Mouse (Mus musculus): Measurements from ENCODE around the gene Rhoq. TPM values are rescaled to one million over a fixed set of nuclear protein-coding genes. Genes with fewer than 3 reads are reported as not detected.

Gene Rhoq
- polyA plus RNA-seq, 1 experiment from 2014 or later: 13.1 TPM

DNA sequence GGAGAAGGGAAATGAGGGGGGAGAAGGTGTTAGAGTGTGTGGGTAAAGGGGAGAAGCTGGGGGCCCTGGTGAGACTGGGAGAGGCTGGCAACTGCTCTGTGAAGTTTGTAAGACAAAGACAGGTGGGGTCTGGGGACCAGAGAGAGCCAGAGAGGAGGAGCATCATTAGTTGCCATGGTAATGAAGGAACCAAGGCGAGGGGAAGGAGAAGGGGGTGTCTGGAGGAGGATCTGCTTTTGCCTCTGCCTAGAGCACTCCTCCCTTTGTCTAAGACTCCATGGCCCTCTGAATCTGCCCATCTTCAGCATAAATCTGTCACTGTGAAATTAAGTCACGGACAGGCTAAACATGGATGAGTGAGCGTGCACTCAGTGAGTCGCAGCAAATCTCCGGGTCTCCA is 30.0 kb upstream of the Rhoq start:
- Histone ChIP-seq H3K36me3 (ENCODE audit: control insufficient read depth, insufficient read depth, low read length) (no peaks in the 10 kb centered on the region), H3K27me3 (ENCODE audit: control insufficient read depth, insufficient read depth, low read length) (no peaks in the 10 kb centered on the region), H3K4me1 (replicated peaks; ENCODE audit: control insufficient read depth, insufficient read depth, low read length) (no peaks in the 10 kb centered on the region), H3K4me3 (ENCODE audit: low read depth, low read length) (no peak overlapping the region), H3K9ac (ENCODE audit: low read depth, low read length) (no peak overlapping the region), H3K9me3 (ENCODE audit: control insufficient read depth, low read length) (no peaks in the 10 kb centered on the region), H3K27ac (ENCODE audit: low read depth, low read length) (no peak overlapping the region), H3K4me2 (replicated peaks; ENCODE audit: low read depth, low read length) (no peak overlapping the region)
- DNase-seq (ENCODE audit: low spot score) (peak; percentile 12), ATAC-seq (ENCODE audit: low FRiP score) (no peak)
- WGBS: 37% methylated on average over 5 of the region's 5 CpGs

DNA sequence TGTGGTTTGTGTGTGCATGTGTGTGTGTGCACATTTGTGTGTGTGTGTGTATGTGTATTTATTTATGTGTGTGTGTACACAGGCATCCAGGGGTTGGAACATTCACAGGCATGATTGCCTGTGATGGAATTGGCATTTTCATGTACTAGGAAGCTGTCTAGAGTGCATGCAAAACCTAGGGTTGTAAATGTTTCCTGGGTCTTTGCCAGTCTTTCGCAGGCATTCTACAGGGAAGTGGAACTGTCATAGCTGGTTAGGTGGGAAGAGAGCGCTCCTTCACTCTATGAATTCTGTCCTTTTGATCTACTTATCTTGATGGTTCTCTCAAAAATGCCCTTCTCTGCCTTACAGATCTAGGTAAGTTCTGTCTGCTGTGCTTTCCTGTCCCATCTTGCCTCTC is 25.8 kb upstream of the Rhoq start:
- Histone ChIP-seq H3K4me3 (ENCODE audit: low read depth, low read length) (no peak overlapping the region), H3K9ac (ENCODE audit: low read depth, low read length) (no peak overlapping the region), H3K9me3 (ENCODE audit: control insufficient read depth, low read length) (no peaks in the 10 kb centered on the region), H3K4me1 (replicated peaks; ENCODE audit: control insufficient read depth, insufficient read depth, low read length) (no peaks in the 10 kb centered on the region), H3K27me3 (ENCODE audit: control insufficient read depth, insufficient read depth, low read length) (no peaks in the 10 kb centered on the region), H3K36me3 (ENCODE audit: control insufficient read depth, insufficient read depth, low read length) (no peaks in the 10 kb centered on the region), H3K4me2 (replicated peaks; ENCODE audit: low read depth, low read length) (no peak overlapping the region), H3K27ac (ENCODE audit: low read depth, low read length) (no peak overlapping the region)
- WGBS: 88% methylated on average over 2 of the region's 2 CpGs
- no peak for DNase-seq (ENCODE audit: low spot score)
- ATAC-seq (ENCODE audit: low FRiP score): no peak

DNA sequence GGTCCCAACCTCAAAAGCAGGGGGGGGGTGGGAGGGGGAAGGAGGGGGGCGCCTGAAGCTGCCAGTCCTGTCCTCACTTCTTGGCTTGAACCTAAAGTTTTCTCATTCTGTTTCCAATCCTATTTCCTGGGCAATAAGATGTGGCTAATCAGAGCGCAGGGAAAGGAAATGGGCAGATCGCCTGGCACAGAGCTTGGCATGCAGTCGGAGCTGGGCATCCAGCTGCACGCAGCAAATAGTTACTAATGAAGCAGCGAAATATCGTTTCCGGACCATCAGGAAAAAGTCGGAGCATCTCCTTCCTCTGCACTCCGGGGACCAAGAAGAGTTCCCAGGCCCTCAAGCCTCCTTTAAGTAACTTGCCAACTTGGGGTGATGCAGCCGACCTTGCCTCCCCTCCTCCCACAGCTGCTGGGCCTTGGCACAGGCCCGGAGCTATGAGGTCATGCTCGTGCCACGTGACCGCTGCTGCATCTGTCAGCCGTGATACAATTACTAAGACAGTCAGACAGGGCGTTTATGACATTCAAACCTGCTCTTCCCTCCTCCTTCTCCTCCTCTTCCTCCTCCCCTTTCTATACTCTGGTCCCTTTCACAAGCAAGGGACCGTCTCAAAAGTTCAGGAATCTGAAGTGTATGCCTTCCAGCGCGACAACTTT is 25.3 kb upstream of the Rhoq start:
- peak; percentile 89 for ATAC-seq (ENCODE audit: low FRiP score)
- H3K4me1 ChIP-seq (replicated peaks; ENCODE audit: control insufficient read depth, insufficient read depth, low read length): no peaks in the 10 kb centered on the region
- no peaks in the 10 kb centered on the region for H3K27me3 ChIP-seq (ENCODE audit: control insufficient read depth, insufficient read depth, low read length)
- H3K9me3 ChIP-seq (ENCODE audit: control insufficient read depth, low read length): no peaks in the 10 kb centered on the region
- DNase-seq (ENCODE audit: low spot score): peak; percentile 80
- 5% methylated on average over 20 of the region's 20 CpGs for WGBS
- peak overlapping the region; percentile 25 for H3K4me2 ChIP-seq (replicated peaks; ENCODE audit: low read depth, low read length)
- no peak overlapping the region for H3K9ac ChIP-seq (ENCODE audit: low read depth, low read length)
- H3K36me3 ChIP-seq (ENCODE audit: control insufficient read depth, insufficient read depth, low read length): no peaks in the 10 kb centered on the region
- H3K27ac ChIP-seq (ENCODE audit: low read depth, low read length): no peak overlapping the region
- peak overlapping the region; percentile 24 for H3K4me3 ChIP-seq (ENCODE audit: low read depth, low read length)

DNA sequence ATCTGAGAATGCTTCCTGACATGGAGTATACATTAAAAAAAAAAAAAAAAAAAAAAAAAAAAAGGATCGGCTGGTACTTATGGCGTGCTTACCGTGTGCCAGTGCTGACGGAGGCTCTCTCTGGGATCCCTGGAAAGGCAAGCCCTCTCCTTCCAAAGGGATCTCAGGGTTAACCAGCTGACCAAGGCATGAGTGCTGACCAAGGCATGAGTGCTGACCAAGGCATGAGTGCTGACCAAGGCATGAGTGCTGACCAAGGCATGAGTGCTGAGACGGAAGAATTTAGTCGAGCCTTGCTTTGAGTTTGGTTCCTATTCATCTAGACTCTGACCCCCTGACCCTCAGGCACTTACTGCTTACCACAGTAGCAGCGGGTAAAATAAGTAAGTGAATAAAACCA is 24.2 kb upstream of the Rhoq start:
- ATAC-seq (ENCODE audit: low FRiP score) (no peak), DNase-seq (ENCODE audit: low spot score) (no peak)
- H3K27ac ChIP-seq (ENCODE audit: low read depth, low read length): no peak overlapping the region
- H3K4me1 ChIP-seq (replicated peaks; ENCODE audit: control insufficient read depth, insufficient read depth, low read length): no peaks in the 10 kb centered on the region
- H3K9me3 ChIP-seq (ENCODE audit: control insufficient read depth, low read length): no peaks in the 10 kb centered on the region
- no peak overlapping the region for H3K4me2 ChIP-seq (replicated peaks; ENCODE audit: low read depth, low read length)
- no peaks in the 10 kb centered on the region for H3K36me3 ChIP-seq (ENCODE audit: control insufficient read depth, insufficient read depth, low read length)
- WGBS: 52% methylated on average over 7 of the region's 7 CpGs
- no peak overlapping the region for H3K4me3 ChIP-seq (ENCODE audit: low read depth, low read length)
- H3K27me3 ChIP-seq (ENCODE audit: control insufficient read depth, insufficient read depth, low read length): no peaks in the 10 kb centered on the region
- H3K9ac ChIP-seq (ENCODE audit: low read depth, low read length): no peak overlapping the region

DNA sequence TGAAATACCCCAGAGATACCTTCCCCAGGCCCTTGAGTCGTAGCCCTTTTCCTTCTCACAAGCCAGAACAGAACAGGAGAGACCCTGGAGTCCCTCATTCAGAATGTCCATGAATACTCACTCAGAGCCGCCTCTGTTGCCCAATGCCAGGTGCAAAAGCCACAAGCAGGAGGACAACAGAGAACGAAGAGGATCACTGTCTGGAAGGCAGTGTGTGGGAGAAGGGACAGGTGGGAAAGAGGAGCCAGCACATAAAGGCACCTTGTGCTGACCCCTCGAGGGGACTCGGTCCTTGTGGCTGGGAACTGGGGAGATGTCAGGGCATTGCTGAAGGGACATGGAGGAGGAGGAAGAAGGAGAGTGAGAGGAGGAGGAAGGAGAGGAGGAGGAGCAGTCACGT is 20.8 kb upstream of the Rhoq start:
- no peak overlapping the region for H3K9ac ChIP-seq (ENCODE audit: low read depth, low read length)
- H3K27me3 ChIP-seq (ENCODE audit: control insufficient read depth, insufficient read depth, low read length): no peaks in the 10 kb centered on the region
- H3K4me2 ChIP-seq (replicated peaks; ENCODE audit: low read depth, low read length): no peak overlapping the region
- DNase-seq (ENCODE audit: low spot score) (no peak), ATAC-seq (ENCODE audit: low FRiP score) (no peak)
- H3K36me3 ChIP-seq (ENCODE audit: control insufficient read depth, insufficient read depth, low read length): no peaks in the 10 kb centered on the region
- 66% methylated on average over 6 of the region's 6 CpGs for WGBS
- no peak overlapping the region for H3K27ac ChIP-seq (ENCODE audit: low read depth, low read length)
- H3K4me3 ChIP-seq (ENCODE audit: low read depth, low read length): no peak overlapping the region
- H3K9me3 ChIP-seq (ENCODE audit: control insufficient read depth, low read length): no peaks in the 10 kb centered on the region
- H3K4me1 ChIP-seq (replicated peaks; ENCODE audit: control insufficient read depth, insufficient read depth, low read length): no peaks in the 10 kb centered on the region

DNA sequence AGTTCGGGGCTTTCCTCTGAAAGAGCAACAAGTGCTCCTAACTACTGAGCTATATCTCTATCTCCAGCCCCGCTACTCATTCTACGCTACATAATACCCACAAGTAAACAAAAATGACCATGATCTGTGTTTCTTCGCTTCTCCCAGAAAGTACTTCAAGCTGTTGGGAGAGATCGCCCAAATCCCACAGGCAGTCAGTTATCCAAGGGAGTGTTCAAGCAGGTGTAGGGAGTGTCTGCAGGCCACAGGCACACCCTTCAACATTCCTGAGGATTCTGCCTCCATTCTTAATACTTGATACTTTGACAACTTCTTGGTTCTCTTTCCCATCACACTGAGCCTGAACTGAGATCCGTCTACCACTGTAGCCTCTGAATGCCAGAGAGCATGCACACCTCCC is 19.7 kb upstream of the Rhoq start:
- no peak for ATAC-seq (ENCODE audit: low FRiP score)
- Histone ChIP-seq H3K27me3 (ENCODE audit: control insufficient read depth, insufficient read depth, low read length) (no peaks in the 10 kb centered on the region), H3K27ac (ENCODE audit: low read depth, low read length) (no peak overlapping the region), H3K9ac (ENCODE audit: low read depth, low read length) (no peak overlapping the region), H3K4me1 (replicated peaks; ENCODE audit: control insufficient read depth, insufficient read depth, low read length) (no peaks in the 10 kb centered on the region), H3K4me2 (replicated peaks; ENCODE audit: low read depth, low read length) (no peak overlapping the region), H3K4me3 (ENCODE audit: low read depth, low read length) (no peak overlapping the region), H3K9me3 (ENCODE audit: control insufficient read depth, low read length) (no peaks in the 10 kb centered on the region), H3K36me3 (ENCODE audit: control insufficient read depth, insufficient read depth, low read length) (no peaks in the 10 kb centered on the region)
- 84% methylated on average over 6 of the region's 6 CpGs for WGBS
- DNase-seq (ENCODE audit: low spot score): no peak

DNA sequence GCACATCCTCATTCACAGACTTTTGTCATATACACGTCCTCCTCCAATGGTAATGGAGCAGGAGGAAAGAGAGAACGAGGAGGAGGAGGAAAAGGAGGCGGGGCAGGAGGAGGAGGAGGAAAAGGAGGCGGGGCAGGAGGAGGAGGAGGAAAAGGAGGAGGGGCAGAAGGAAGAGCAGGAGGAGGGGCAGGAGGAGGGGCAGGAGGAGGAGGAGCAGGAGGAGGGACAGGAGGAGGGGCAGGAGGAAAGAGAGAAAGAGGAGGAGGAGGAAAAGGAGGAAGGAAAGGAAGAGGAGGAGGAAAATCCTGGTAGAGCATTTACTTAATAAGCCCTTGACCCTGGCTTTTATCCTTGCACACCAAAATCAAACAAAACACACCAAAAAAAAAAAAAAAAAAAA is 16.8 kb upstream of the Rhoq start:
- H3K27me3 ChIP-seq (ENCODE audit: control insufficient read depth, insufficient read depth, low read length): no peaks in the 10 kb centered on the region
- no peak overlapping the region for H3K4me3 ChIP-seq (ENCODE audit: low read depth, low read length)
- ATAC-seq (ENCODE audit: low FRiP score) (no peak), DNase-seq (ENCODE audit: low spot score) (no peak)
- no peak overlapping the region for H3K4me2 ChIP-seq (replicated peaks; ENCODE audit: low read depth, low read length)
- H3K9ac ChIP-seq (ENCODE audit: low read depth, low read length): no peak overlapping the region
- H3K36me3 ChIP-seq (ENCODE audit: control insufficient read depth, insufficient read depth, low read length): no peaks in the 10 kb centered on the region
- 52% methylated on average over 4 of the region's 4 CpGs for WGBS
- no peaks in the 10 kb centered on the region for H3K4me1 ChIP-seq (replicated peaks; ENCODE audit: control insufficient read depth, insufficient read depth, low read length)
- H3K9me3 ChIP-seq (ENCODE audit: control insufficient read depth, low read length): no peaks in the 10 kb centered on the region
- no peak overlapping the region for H3K27ac ChIP-seq (ENCODE audit: low read depth, low read length)

DNA sequence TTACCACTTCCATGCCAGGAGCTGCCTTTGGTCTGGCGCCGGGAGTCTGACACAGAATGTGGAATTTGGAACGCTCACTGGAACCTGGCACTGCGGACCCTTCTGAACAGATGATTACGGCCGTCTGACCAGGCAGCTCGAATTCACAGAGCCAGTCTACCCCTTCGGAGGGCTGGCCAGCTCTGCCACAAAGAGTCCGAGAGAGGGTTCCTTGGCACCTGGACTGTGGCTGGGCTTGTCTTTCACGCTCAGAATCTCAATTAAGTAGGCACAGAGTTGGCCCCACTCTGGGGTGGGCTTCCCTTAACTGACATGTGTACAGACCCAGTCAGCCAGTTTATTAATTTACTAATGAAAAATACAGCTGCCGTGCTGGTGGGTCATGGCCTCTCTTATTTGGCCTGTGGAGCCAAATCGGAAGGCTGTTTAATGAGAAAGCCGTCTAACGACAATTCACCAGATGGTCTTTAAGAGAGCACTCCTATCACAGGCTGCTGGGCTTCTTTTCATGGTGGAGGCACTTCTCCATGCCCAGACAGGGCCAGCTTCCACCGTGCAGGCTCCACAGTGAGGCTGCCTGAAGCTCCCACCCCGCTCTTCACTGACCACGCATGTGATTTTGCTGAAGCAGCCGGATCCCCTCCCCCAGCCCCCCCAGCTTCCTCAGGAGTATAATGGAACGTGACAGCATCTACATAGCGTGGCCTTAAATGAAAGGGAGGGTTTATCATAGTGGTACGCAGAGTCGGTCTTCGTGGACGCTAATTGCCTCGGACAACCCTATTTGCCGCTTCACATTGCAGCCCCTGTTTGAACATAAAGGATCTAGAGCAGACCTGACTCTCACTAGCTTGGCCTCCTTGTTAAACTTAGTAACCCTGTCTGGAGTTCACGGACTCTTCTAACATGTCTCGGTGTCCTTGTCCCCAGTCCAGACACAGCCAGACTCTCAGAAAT is 14.8 kb upstream of the Rhoq start, which contains the start of gene Atp6v1e2:
TSS of gene Atp6v1e2 (minus strand) at position 58 of the 957 bp plus-strand sequence.
- H3K9me3 ChIP-seq (ENCODE audit: control insufficient read depth, low read length): no peaks in the 10 kb centered on the region
- H3K36me3 ChIP-seq (ENCODE audit: control insufficient read depth, insufficient read depth, low read length): no peaks in the 10 kb centered on the region
- no peak within 1 kb of the TSS for H3K4me2 ChIP-seq (replicated peaks; ENCODE audit: low read depth, low read length)
- no peak within 1 kb of the TSS for H3K4me3 ChIP-seq (ENCODE audit: low read depth, low read length)
- H3K9ac ChIP-seq (ENCODE audit: low read depth, low read length): no peak within 1 kb of the TSS
- DNase-seq (ENCODE audit: low spot score): peak; percentile 19
- no peaks in the 10 kb centered on the region for H3K4me1 ChIP-seq (replicated peaks; ENCODE audit: control insufficient read depth, insufficient read depth, low read length)
- H3K27ac ChIP-seq (ENCODE audit: low read depth, low read length): no peak within 1 kb of the TSS
- peak; percentile 53 for ATAC-seq (ENCODE audit: low FRiP score)
- no peaks in the 10 kb centered on the region for H3K27me3 ChIP-seq (ENCODE audit: control insufficient read depth, insufficient read depth, low read length)
- 84% methylated on average over 28 of the region's 28 CpGs for WGBS

DNA sequence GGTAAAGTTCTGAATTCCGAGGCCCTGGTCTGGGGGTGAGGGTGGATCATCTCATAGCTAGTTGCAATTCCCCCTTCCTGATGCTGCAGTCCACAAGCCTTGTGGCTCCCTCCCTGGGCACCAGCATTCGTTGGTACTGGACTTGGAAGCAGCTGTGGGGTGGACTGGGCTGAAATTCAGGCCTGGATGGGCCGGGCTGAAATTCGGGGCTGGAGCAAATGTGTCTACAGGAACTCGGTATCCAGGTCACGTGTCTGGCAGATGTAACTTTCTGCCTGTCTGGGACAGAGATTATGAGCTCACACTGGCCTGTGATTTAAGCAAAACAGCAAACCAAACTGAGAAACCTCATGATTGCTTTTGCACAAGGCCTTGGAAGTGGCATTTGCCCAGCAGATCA is 14.1 kb upstream of the Rhoq start:
- Histone ChIP-seq H3K4me2 (replicated peaks; ENCODE audit: low read depth, low read length) (no peak overlapping the region), H3K27ac (ENCODE audit: low read depth, low read length) (no peak overlapping the region), H3K9me3 (ENCODE audit: control insufficient read depth, low read length) (no peaks in the 10 kb centered on the region)

More for the DNA sequence above, 14.1 kb upstream of the Rhoq start:
- 82% methylated on average over 6 of the region's 6 CpGs for WGBS
- H3K4me3 ChIP-seq (ENCODE audit: low read depth, low read length): no peak overlapping the region
- ATAC-seq (ENCODE audit: low FRiP score) (no peak), DNase-seq (ENCODE audit: low spot score) (no peak)
- H3K27me3 ChIP-seq (ENCODE audit: control insufficient read depth, insufficient read depth, low read length): no peaks in the 10 kb centered on the region
- no peaks in the 10 kb centered on the region for H3K36me3 ChIP-seq (ENCODE audit: control insufficient read depth, insufficient read depth, low read length)
- H3K4me1 ChIP-seq (replicated peaks; ENCODE audit: control insufficient read depth, insufficient read depth, low read length): no peaks in the 10 kb centered on the region
- no peak overlapping the region for H3K9ac ChIP-seq (ENCODE audit: low read depth, low read length)
